Mouse (Mus musculus) testis, adult 2 months (tissue): ENCODE data around the gene Rhbdf2.

Source experiments
- CTCF ChIP-seq: fragments of 200-500 bp; IDR thresholded peaks from 2 replicates; pipeline ENCODE4 v1.5.1; 2012; ENCODE audit warnings: low read depth, mild to moderate bottlenecking, inconsistent platforms, low read length, moderate library complexity; ENCODE audit not compliant: control insufficient read depth, insufficient read depth, insufficient replicate concordance
- POLR2A ChIP-seq: fragments of 200-500 bp; IDR thresholded peaks from 2 replicates; pipeline ENCODE4 v1.6.1; 2012; ENCODE audit warnings: low read depth, mild to moderate bottlenecking, inconsistent platforms, low read length, moderate library complexity; ENCODE audit not compliant: control insufficient read depth

GRCm38 (mm10) chr11:116660181-116660580, 33.4 kb upstream of the Rhbdf2 start:
- no peak for TF ChIP-seq POLR2A
- TF ChIP-seq CTCF = no peak
